Mouse (Mus musculus) brain, adult 2 months (tissue): ENCODE measurements at regions not wholly inside any gene's neighbourhood (a gene's known extent, or its start where the extent isn't known, plus 50 kb on each side); places are given as distances from the start of the nearest gene placed in this dataset.

Source experiments
- DNase-seq: peaks from one replicate; pipeline ENCODE4 v3.0.0; 2011; ENCODE audit warnings: low read depth, low spot score

DNA sequence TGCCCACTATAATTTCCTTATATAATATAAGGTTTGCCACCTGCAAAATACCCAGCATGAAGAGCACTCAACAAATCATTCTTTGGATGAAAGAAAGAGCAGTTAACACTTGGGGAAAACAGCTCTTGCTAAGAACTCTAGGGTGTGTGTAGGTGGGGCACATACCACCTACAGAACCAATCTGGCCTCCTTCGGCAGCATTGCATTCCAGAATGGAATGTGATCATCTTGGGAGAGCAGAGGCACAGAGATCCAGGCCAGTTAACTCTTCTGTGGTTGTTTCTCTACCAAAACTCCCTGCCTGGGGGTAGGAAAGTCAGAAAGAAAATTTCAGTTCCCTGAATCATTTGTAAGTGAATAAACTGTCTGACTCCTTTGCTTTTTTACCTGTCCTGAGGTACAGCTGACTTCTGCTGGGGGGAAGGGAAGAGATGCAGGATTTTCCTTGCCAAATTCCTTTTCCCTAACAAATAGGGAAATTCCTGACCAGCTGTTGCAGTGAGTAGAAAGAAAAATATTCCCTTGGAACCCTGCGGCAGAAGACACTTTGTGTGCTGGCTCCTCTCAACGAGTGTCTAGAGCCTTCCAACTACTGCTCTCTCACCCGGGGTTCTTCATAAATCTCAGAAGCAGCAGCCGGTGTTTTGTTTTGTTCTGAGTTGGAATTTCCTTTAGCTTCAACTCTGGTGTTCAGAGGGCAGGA lies 112.8 kb upstream of the Frmd6 start:
- peak; percentile 85 for DNase-seq

- peak; percentile 82 for DNase-seq
Observed at GRCm38 (mm10) chr12:70713499-70714280, 111.6 kb upstream of the Frmd6 start.

- DNase-seq: peak; percentile 93
Observed at GRCm38 (mm10) chr12:70714281-70714679, 111.0 kb upstream of the Frmd6 start.

DNA sequence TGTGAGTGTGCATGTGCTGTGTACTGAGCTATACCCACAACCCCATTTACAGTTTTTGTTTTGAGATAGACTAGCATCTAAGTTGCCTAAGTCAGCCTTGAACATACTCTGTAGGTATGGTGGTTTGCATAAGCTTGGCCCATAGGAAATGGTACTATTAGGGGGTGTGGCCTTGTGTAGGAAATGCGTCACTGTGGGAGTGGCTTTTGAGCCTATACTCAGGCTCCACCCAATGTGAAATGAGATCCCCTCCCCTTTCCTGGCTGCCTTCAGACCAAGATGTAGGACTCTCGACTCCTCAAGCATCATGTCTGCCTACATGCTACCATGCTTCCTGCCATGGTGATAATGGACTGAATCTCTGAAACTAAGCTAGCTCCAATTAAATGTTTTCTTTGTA lies 109.5 kb upstream of the Frmd6 start:
- DNase-seq: no peak

DNA sequence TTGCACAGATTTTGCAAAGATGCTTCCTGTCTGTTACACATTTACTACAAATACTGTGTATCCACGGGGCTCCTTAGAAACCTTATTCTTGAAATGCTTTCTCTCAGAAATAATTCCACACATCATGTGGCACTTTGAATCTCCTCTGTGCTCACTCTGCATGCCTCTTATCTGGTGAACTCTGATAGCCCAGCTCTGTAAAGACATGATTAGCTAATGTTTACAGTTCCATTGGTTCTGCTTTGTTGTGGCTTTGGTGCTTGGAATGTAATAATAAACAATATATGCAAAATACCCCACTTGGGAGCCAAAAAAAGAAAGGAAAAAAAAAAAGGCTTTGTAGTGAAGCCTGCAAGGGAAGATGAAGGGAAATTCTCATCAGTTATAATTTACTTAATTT lies 106.7 kb upstream of the Frmd6 start:
- DNase-seq: no peak

DNA sequence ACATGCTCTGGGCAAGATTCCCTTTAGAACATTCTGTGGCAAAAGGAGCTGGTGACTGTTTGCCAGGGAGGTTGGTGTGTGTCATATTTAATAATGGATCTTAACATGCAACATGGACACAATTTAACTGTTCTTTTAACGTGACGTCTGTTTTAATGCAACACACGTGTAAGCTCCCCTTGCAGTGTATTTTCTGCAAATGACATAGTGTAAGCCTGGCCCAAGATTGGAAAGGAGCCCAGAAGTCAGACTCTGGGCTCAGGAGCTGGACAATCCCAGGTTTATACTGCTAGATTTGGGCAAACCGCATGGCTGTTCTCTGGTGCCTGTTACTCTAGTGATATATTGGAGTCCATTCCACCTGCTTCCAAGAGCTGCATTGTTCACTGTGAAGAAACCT lies 106.1 kb upstream of the Frmd6 start:
- DNase-seq: no peak

DNA sequence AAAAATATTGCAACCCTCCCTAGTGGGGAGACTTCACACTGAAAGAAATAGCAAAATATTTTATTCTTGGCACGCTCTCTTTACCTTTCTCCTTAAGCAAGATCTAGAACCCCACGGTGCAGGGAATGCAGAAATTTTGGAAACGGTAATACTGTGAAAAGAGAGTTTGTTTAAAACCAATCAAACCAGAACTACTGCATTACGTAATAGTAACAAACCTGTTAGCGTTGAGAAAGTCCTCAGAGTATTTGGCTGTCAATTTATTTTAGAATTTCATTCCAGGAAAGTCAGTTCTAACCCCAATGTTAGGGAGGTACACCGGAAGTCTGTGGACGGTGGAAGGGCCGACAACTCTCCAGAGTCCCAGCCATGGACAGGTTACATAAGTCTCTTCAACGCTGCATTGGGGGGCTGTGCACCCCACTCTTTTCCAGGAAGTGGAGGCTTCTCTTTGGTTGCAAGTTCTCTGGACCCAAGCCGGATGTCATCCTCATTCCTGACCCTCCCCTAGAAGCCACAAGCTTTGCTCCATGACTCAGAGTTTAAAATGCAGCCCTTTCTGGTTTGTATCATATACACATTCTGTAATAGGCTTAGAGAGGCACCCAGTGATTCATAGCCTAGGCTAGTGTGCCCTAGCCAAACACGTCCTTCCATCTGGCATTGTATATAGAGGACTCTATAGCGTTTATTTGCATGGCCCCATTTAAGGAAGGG lies 105.0 kb upstream of the Frmd6 start:
- DNase-seq: peak; percentile 59

DNA sequence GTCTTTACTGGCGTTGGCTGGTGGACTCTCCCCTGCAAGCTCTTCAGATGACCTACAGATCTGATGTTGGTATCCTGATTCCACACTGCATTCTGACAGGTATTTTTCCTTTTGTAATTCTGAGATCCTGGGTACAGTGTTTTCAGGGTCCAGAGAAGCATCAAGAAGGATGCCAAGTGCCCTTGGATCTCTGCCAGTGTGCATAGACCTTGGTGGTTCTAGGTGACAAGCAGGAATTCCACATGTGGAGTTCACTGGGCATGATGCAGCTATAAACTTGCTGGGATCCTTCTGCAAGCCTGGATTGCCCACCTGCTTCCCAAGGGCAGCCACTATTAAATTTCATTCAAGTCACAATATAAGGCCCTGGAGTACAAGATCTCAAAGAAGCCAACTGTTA lies 100.0 kb upstream of the Frmd6 start:
- DNase-seq: no peak

DNA sequence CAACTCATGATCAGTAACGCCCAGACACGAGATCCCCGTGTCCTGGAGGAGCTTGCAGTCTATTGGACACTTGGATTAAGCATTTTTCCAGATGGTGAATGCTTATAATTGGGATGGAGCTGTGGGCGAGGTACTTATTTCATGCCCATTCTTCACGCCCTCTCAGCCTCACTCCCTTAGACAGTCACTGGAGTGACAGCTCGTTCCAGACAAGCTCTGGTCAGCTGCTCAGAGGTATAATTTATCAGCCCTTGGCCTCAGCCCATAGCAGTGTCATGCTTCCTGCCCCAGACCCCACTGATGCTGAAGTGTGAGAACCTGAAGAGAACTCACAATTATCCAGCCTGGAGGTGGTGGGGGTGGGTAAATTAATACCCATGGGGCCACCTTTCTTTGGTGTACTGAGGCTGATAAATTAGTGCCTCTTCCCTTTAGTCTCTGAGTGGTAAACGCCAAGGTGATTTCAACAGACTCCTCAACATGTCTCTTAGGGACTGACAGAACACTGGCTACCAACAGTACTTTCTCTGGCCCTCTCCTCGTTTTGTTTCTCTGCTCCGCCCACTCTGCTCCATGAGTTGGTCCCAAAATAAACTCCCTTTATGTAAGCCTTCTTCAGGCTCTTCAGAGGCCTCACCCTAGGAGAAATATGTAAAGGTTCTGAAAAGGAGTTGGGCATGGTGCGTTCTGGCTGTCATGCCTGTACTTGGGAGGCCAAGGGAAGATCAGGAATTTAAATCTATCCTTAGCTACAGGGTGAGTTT lies 97.6 kb upstream of the Frmd6 start:
- peak; percentile 80 for DNase-seq

DNA sequence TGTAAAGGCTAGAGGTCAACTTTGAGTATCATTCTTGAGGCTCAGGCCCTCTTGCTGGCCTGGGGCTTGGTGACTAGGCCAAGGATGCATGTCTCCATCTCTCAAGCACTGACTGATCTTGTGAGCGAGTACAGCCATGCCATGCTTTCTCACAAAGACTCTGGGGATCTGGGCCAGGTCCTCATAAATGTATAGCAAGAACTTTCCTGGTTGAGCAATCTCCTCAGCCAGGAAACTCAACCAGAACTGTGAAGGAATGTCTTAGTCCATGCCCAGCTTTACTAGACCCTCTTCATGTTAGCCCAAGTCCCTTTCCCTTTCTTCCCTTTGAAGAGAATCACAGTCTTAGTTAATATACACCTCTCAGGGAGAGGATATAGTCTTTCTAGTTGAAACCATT lies 96.9 kb upstream of the Frmd6 start:
- no peak for DNase-seq

- no peak for DNase-seq
Observed at GRCm38 (mm10) chr12:70729961-70730360, 95.4 kb upstream of the Frmd6 start.

- no peak for DNase-seq
Observed at GRCm38 (mm10) chr12:70731498-70731897, 93.8 kb upstream of the Frmd6 start.

- DNase-seq: no peak
Observed at GRCm38 (mm10) chr12:70732591-70732990, 92.7 kb upstream of the Frmd6 start.

DNA sequence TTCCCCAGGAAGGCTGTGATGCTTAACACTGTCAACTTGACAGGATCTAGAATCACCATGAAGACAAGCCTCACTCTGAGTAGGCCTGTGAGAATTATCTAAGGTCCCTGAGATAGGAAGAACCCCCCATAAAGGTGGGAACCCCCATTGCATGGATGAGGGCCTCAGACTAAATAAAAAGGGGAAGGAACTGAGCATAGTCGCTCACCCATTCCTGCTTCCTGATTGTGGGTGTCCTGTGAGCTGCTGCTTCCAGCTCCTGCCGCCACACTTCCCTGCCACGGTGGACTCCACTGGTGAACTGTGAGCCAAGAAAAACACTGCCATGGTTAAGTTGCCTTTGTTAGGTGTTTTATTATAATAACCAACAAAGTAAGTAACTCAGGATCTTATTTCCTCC lies 86.8 kb upstream of the Frmd6 start:
- no peak for DNase-seq

DNA sequence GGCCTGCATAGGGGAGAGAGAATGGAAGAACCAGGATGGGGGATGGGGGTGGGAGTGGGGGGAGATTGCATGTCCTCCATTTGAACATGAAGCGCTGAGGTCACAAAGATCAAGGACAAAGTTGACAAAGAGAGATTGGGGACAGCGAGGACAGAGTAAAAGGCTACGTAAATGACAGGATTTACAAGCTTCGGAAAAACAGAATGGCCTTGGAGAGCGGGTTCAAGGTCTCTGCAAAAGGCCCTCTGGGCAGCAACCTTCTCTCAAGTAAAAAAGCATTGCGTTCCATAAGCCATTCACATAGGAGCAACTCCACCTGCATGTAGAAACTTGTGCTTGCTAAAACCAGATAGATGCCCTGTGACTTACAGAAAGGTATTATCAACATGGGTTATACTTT lies 86.0 kb upstream of the Frmd6 start:
- DNase-seq: no peak

- DNase-seq: no peak
Observed at GRCm38 (mm10) chr12:70739766-70740165, 85.5 kb upstream of the Frmd6 start.

DNA sequence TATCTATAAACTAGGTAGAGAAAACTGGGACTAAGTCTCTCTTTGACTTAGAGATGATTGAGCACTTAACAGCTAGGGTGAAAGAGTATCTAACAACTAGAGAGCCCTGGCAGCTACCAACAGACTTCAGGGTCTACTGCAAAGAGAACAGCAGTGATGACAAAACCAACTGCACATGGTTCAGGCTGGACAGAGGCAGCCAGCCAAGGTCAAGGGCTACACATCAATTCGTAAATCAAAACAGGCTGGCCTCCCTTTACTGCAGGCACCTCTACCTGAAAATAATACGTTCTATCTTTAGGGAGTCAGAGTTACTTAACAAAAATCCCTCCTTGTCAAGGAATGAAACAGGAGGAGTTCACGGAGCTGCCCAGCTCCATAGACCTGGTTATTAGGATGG lies 82.5 kb upstream of the Frmd6 start:
- DNase-seq: no peak

DNA sequence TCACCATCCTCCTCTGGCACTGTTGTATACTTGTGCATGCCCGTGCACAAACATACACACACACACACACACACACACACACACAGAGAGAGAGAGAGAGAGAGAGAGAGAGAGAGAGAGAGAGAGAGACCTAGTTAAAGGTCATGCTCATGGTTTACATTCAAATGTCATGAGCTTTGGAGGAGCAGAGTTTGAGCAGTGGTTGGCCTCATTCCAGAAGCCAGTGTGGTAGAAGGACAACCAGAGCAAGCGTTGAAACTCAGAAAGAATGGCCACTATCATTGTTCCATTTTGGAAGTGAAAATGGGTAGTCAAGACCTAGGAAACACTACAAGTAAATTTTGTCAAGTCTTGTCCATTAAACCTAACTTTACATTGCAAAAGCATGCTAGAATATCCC lies 79.6 kb upstream of the Frmd6 start:
- no peak for DNase-seq

DNA sequence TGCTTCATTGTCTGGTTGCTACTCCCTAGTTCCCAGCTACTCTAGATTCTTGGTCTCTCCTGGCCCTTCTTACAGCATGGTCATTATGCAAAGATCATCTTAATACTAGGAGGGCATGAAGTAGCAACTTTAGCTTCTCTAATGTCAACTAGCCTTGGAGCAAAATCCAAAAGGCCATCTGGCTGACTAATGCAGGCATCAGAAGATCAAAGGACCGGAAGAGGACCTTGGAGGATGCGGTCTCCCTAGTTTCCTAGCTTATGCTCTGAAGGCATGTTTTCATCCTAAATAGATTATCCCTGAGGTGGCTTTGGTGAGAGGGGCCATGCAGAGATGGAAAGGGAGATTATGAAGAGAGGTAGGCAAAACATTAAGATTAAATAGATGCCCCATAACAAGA lies 75.7 kb upstream of the Frmd6 start:
- no peak for DNase-seq

DNA sequence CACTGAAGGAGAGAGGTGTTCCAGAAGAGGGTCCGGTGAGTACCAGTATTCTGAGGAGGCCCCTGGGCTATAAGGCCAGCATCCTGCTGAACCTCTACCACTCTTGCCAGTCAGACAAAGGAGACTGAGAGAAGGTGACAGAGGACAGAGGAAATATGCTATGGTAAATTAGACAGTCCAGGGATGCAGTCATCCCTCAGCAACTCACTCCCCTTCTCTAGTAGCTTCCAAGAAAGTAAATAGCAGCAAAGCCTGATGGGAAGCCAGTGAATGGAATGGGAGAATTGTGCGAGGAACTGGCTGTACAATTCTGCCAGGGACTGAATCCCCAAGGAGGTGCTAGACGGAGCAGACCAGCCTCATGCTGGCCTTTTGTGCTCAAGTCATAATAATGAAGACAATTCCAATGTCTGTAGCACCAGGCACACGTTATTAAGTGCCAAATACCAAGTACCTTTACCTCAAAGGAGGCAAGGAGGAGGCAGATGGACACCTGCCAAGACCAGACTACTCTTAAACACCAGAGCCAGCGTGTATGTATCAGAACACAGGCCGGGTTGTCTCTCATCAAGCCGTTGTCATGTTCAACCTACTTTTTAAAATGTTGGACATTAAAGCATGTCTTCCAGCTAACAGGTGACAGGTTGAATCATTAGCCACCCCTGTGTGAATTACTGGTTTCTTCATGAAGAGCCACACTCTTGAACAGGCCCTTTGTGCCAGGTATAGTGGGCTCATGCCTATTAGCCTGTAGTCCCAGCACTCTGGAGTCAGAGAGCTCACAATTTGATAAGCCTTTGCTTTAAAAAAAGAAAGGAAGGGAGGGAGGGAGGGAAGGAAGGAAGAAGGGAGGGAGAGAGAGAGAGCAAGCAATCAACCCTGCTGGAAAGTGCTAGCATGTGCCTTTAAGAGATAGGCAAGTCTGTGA lies 74.4 kb upstream of the Frmd6 start:
- no peak for DNase-seq
